Mouse (Mus musculus): ENCODE data around the gene Usp1.

DNA sequence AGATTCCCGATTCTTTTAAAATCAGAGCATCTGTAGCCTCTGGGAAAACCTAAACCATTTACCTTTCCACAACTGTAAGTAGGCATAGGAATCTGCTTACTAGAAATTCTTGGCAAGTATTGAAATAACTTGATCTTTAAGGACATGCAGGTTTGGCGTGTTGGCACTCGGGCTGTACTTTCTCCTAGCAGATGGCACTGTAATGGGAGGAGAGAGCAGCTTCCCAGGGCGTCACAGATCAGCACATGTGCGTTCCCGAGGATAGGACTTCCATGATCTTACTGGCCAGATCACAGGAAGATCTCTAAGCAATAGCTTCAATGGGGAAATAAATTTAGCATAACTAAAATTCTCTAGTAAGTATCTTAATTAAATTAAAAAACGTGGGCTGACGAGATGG lies 32.4 kb downstream of the Usp1 start:
- TF ChIP-seq ZNF384 (IDR thresholded peaks at IDR 0.05; ENCODE audit: low read depth, low read length) = no peak
- no peak for TF ChIP-seq ZC3H11A (IDR thresholded peaks at IDR 0.05; ENCODE audit: borderline replicate concordance, low read depth, low read length)
- TF ChIP-seq CHD2 (IDR thresholded peaks at IDR 0.05; ENCODE audit: low read depth, low read length) = no peak

All from ES-E14 (cell line).